Mouse (Mus musculus) frontal cortex, postnatal 36 days (tissue): Measurements from ENCODE around the gene Epx.

Experiments
- DNase-seq, 2 experiments: peaks; one replicate each; pipeline ENCODE4 v3.0.0; 2022; ENCODE audit warnings: low spot score in 2 of 2

Gene Epx

GRCm38 (mm10) chr11:87840676-87841075, 34.7 kb downstream of the Epx start:
- DNase-seq: no peak

- no peak for DNase-seq
Observed at GRCm38 (mm10) chr11:87828239-87828900, 47.0 kb downstream of the Epx start, which contains the start of gene Lpo. Gene Lpo, minus strand, starts transcription at chr11:87828289.

DNA sequence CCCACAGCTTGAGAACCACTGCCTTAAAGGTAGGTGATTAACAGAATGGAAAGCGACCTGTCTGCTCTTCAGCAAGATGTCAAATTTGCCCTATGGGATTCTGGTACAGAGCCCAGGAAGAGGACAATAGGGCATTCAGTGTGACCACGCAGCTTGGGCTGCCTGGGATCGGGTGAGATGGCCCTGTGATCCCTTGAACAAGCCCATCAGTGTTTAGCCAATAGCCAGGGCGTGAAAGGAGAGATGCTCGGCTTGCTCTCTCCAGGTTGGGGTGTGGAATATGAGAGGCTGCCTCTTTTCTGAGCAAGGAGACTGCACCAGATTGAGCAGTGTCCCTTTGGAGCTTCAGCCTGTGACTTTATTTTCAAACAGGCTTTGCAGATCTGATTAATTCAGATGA, 53.8 kb downstream of the Epx start:
- no peak for DNase-seq

- no peak for DNase-seq
Observed at GRCm38 (mm10) chr11:87817443-87817773, 57.9 kb downstream of the Epx start.

GRCm38 (mm10) chr11:87816707-87817442, 58.5 kb downstream of the Epx start:
- peak; percentile 52 to 54 for DNase-seq

DNA sequence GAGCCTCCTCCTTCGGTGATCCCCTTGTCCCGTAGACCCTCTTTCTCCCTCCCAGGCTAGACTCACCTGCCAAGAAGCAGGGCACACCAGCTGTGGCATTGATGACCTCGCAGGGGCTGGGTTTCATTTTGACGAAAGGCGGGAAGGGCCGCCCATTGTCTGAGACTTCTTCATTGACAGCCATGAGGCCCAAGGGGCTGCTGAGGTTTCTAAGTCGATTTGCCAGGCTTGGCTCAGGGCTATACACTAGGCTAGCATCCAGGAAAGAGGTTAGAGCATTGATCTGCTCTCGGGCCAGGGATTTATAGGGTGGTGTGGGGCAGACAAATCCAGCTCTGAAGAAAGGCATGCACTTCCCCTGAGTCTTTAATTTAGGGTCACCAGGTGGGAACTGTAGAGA, 60.5 kb downstream of the Epx start:
- no peak for DNase-seq
